Mouse (Mus musculus) layer of hippocampus, postnatal 10 days (tissue): ENCODE measurements around the gene Relt. TPM values are rescaled to one million over a fixed set of nuclear protein-coding genes. Genes with fewer than 3 reads are reported as not detected.

Source experiments
- DNase-seq, 2 experiments: peaks; one replicate each; pipeline ENCODE4 v3.0.0; 2021; ENCODE audit warnings: low spot score in 2 of 2
- microRNA-seq, 2 experiments: library from miRNA; unstranded; fragments of <30 nt; microRNA quantifications; one replicate each; pipeline ENCODE4 v1.2.0; 2021
- total RNA-seq, 2 experiments: library from RNA; stranded (reverse); gene quantifications; 2 replicates each; pipeline ENCODE4 v1.2.3; 2021

Gene Relt
- total RNA-seq, 2 experiments from 2014 or later, result 8.1 to 9.7 TPM

GRCm38 (mm10) chr7:100811912-100812311 is 51.3 kb downstream of the Relt start:
- DNase-seq, result no peak

- no peak for DNase-seq
These were observed 57.9 kb downstream of the Relt start for GRCm38 (mm10) chr7:100805391-100805790.

- DNase-seq, result no peak
These were observed 64.4 kb downstream of the Relt start for GRCm38 (mm10) chr7:100798810-100799209.

Small RNA genes within 50 kb of the gene (microRNA-seq; reads per million reads assigned to microRNA genes)
- gene Mir3102, result 348 to 366 reads per million in 2 experiments

Other genes with a start within 250 kb of the Relt start
- gene Plekhb1, start 201.0 kb downstream of the Relt start, total RNA-seq, result 10 to 100 TPM; 28.9 to 36.8 TPM
- gene Fam168a, start 156.8 kb downstream of the Relt start, total RNA-seq, result 100 to 1,000 TPM; 228 to 260 TPM
- gene Arhgef17, start 68.7 kb upstream of the Relt start, total RNA-seq, result 10 to 100 TPM; 76.5 to 81.6 TPM
- 1 to 10 TPM; 4.0 TPM for gene P2ry6, start 111.2 kb upstream of the Relt start, total RNA-seq
- 1 to 10 TPM; 1.2 to 2.2 TPM for gene P2ry2, start 149.4 kb upstream of the Relt start, total RNA-seq
- 10 to 100 TPM; 70.3 to 74.4 TPM for gene Fchsd2, start 229.4 kb upstream of the Relt start, total RNA-seq